Mouse (Mus musculus): ENCODE measurements around the gene Rims4. TPM values are rescaled to one million over a fixed set of nuclear protein-coding genes. Genes with fewer than 3 reads are reported as not detected.
A peak's percentile ranks its signal among the peaks of the same experiment; 100 is the strongest.

Rims4 gene
- polyA plus RNA-seq, 1 experiment from 2014 or later: 0.15 TPM

DNA sequence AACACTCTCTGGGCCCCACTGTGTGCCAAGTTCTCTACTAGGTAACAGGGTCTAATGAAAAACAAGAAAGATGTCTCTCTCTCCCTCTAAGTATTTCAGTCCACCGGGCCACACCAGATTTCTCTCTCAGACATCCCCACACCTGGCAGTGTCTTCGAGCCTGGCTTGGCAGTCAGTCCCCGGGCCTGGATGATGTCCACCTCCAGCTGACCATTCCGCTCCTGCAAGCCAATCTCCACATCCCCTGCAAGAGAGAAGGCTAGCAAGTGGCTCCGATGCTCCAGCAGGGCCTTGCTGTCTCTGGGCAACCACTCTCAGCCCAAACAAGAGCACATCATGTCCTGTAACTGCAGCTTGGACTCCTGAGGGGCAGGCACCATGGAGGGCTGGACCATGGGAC, 53.2 kb downstream of the Rims4 start:
- Histone ChIP-seq H3K4me2 (ENCODE audit: low read length) (no peak overlapping the region), H3K4me3 (ENCODE audit: control insufficient read depth in 1 of 2, insufficient read depth in 1 of 2, low read depth in 1 of 2, low read length in 2 of 2) (no peak overlapping the region), H3K9ac (ENCODE audit: low read length) (no peak overlapping the region), H3K36me3 (ENCODE audit: control insufficient read depth, insufficient read depth, low read length) (no peaks in the 10 kb centered on the region), H3K27me3 (ENCODE audit: control insufficient read depth, insufficient read depth, low read length) (peaks cover 18% of the 10 kb centered on the region), H3K9me3 (ENCODE audit: control insufficient read depth, low read length) (no peaks in the 10 kb centered on the region), H3K4me1 (ENCODE audit: control insufficient read depth in 2 of 2, insufficient read depth in 2 of 2, low read length in 2 of 2) (no peaks in the 10 kb centered on the region), H3K27ac (replicated peaks in 1 of 2; ENCODE audit: control insufficient read depth in 1 of 2, insufficient read depth in 1 of 2, low read depth in 2 of 2, low read length in 2 of 2) (no peak overlapping the region)
- 86% methylated on average over 5 of the region's 5 CpGs for WGBS
- ATAC-seq (ENCODE audit: insufficient number of reproducible peaks, insufficient read depth, low FRiP score, low read depth): no peak

DNA sequence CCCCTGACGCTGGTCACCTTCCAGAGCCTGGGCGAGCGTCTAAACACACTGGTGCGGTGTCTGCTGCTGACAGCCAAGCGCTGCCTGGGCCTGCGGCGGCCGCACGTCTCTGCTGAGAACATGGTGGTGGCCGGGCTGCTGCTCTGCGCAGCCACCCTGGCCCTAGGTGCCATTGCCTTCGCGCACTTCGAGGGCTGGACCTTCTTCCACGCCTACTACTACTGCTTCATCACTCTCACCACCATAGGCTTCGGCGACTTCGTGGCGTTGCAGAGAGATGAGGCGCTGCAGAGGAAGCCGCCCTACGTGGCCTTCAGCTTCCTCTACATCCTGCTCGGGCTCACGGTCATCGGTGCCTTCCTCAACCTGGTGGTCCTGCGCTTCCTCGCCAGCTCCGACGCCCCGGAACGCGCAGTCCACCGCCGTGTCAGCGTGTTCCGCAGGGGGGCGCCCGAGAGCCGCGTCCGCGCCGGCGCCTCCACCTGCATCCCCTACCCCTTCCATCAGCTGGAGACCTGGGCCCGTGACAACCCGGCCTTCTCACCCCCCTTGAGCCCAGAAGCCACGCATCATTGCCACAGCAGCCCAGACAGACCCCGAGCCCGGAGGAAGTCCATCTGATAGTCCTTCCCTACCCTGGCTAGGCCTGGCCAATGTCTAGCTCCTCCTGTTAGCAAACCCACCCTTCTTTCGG, 60.1 kb downstream of the Rims4 start:
- Histone ChIP-seq H3K4me1 (ENCODE audit: control insufficient read depth in 2 of 2, insufficient read depth in 2 of 2, low read length in 2 of 2) (peaks cover 0 to 5% of the 10 kb centered on the region in 2 experiments; a peak in 1 of 4 replicates), H3K4me2 (ENCODE audit: low read length) (peak overlapping the region; percentile 28; the same call in 1 of the 2 replicates), H3K9ac (ENCODE audit: low read length) (no peak overlapping the region), H3K27me3 (ENCODE audit: control insufficient read depth, insufficient read depth, low read length) (peaks cover 73% of the 10 kb centered on the region), H3K9me3 (ENCODE audit: control insufficient read depth, low read length) (no peaks in the 10 kb centered on the region), H3K36me3 (ENCODE audit: control insufficient read depth, insufficient read depth, low read length) (no peaks in the 10 kb centered on the region), H3K4me3 (ENCODE audit: control insufficient read depth in 1 of 2, insufficient read depth in 1 of 2, low read depth in 1 of 2, low read length in 2 of 2) (no peak overlapping the region), H3K27ac (replicated peaks in 1 of 2; ENCODE audit: control insufficient read depth in 1 of 2, insufficient read depth in 1 of 2, low read depth in 2 of 2, low read length in 2 of 2) (no peak overlapping the region)
- no peak for ATAC-seq (ENCODE audit: insufficient number of reproducible peaks, insufficient read depth, low FRiP score, low read depth)
- 13% methylated on average over 50 of the region's 50 CpGs for WGBS

DNA sequence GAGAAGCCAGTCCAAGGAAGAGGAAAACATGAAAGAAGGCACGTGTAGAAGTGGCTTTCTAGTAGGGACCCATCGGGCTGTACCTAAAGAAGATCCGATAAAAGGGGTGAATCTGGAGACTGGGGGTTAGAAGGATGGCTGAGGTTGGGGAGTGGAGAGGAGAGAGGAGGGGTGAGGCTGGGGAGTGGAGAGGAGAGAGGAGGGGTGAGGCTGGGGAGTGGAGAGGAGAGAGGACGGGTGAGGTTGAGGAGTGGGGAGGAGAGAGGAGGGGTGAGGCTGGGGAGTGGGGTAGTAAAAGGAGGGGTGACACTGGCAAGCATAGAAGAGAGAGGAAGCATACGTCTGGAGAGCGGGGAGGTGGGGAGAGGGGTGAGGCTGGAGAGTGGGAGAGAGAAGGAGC, 61.2 kb downstream of the Rims4 start:
- H3K27me3 ChIP-seq (ENCODE audit: control insufficient read depth, insufficient read depth, low read length): peaks cover 83% of the 10 kb centered on the region
- peak; percentile 41; the same call in 1 of the 2 replicates for ATAC-seq (ENCODE audit: insufficient number of reproducible peaks, insufficient read depth, low FRiP score, low read depth)
- peaks cover 0 to 5% of the 10 kb centered on the region in 2 experiments; a peak in 1 of 4 replicates for H3K4me1 ChIP-seq (ENCODE audit: control insufficient read depth in 2 of 2, insufficient read depth in 2 of 2, low read length in 2 of 2)
- no peaks in the 10 kb centered on the region for H3K9me3 ChIP-seq (ENCODE audit: control insufficient read depth, low read length)
- no peaks in the 10 kb centered on the region for H3K36me3 ChIP-seq (ENCODE audit: control insufficient read depth, insufficient read depth, low read length)
- 79% methylated on average over 6 of the region's 6 CpGs for WGBS
- no peak overlapping the region for H3K4me3 ChIP-seq (ENCODE audit: control insufficient read depth in 1 of 2, insufficient read depth in 1 of 2, low read depth in 1 of 2, low read length in 2 of 2)
- H3K4me2 ChIP-seq (ENCODE audit: low read length): no peak overlapping the region
- H3K9ac ChIP-seq (ENCODE audit: low read length): no peak overlapping the region
- no peak overlapping the region for H3K27ac ChIP-seq (replicated peaks in 1 of 2; ENCODE audit: control insufficient read depth in 1 of 2, insufficient read depth in 1 of 2, low read depth in 2 of 2, low read length in 2 of 2)

DNA sequence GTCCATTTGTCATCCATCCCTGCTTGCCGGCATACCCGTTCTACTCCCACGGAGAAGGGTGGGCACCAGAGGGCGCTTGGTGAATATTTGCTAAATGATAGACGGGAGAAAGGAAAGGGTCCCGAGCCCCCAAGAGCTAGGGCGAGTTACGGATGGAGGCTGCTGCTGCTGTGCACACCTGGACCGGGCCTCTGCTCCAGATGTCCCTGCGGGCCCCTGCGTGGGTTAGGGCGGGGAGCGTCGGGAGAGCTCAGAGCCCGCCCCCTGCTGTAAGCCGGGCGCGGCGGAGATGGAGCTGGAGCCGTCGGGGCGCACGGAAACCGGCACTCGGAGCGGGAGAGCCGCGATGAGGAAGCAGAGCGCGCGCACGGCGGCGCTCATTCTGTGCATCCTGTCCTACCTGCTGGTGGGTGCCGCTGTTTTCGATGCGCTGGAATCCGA, 65.0 kb downstream of the Rims4 start, which contains the start of gene Kcnk15:
Gene Kcnk15, plus strand, starts transcription at position 191 of the 441 bp plus-strand sequence.
- Histone ChIP-seq H3K4me3 (ENCODE audit: control insufficient read depth in 1 of 2, insufficient read depth in 1 of 2, low read depth in 1 of 2, low read length in 2 of 2) (peak within 1 kb of the TSS; percentile 28 to 29; a peak in 3 of 4 replicates), H3K27me3 (ENCODE audit: control insufficient read depth, insufficient read depth, low read length) (peaks cover 92% of the 10 kb centered on the region), H3K27ac (replicated peaks in 1 of 2; ENCODE audit: control insufficient read depth in 1 of 2, insufficient read depth in 1 of 2, low read depth in 2 of 2, low read length in 2 of 2) (no peak within 1 kb of the TSS), H3K4me1 (ENCODE audit: control insufficient read depth in 2 of 2, insufficient read depth in 2 of 2, low read length in 2 of 2) (peaks cover 0 to 5% of the 10 kb centered on the region in 2 experiments; a peak in 1 of 4 replicates), H3K9ac (ENCODE audit: low read length) (no peak within 1 kb of the TSS), H3K4me2 (ENCODE audit: low read length) (peak within 1 kb of the TSS; percentile 52), H3K36me3 (ENCODE audit: control insufficient read depth, insufficient read depth, low read length) (no peaks in the 10 kb centered on the region), H3K9me3 (ENCODE audit: control insufficient read depth, low read length) (no peaks in the 10 kb centered on the region)
- 1% methylated on average over 36 of the region's 38 CpGs for WGBS
- no peak for ATAC-seq (ENCODE audit: insufficient number of reproducible peaks, insufficient read depth, low FRiP score, low read depth)

DNA sequence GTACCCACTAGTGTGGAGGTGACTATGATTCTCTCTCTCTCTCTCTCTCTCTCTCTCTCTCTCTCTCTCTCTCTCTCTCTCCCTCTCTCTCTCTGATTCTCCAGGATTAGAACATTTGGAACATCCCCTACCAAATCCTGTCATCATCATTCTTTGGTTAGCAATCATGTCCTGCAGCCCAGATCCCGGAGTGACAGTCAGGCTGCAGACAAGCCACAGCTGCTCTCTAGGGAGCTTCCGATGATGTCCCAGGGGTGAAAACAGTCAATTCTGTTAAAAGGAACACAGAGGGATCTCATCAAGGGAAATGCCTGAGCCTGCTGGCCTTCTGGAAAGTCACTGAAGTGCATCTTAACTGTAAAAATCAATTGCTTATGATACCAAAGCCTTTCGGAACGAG, 76.4 kb downstream of the Rims4 start:
- no peak for ATAC-seq (ENCODE audit: insufficient number of reproducible peaks, insufficient read depth, low FRiP score, low read depth)
- Histone ChIP-seq H3K4me2 (ENCODE audit: low read length) (no peak overlapping the region), H3K36me3 (ENCODE audit: control insufficient read depth, insufficient read depth, low read length) (no peaks in the 10 kb centered on the region), H3K4me3 (ENCODE audit: control insufficient read depth in 1 of 2, insufficient read depth in 1 of 2, low read depth in 1 of 2, low read length in 2 of 2) (no peak overlapping the region), H3K27me3 (ENCODE audit: control insufficient read depth, insufficient read depth, low read length) (peaks cover 34% of the 10 kb centered on the region; the same call in 1 of the 2 replicates), H3K9ac (ENCODE audit: low read length) (no peak overlapping the region), H3K27ac (replicated peaks in 1 of 2; ENCODE audit: control insufficient read depth in 1 of 2, insufficient read depth in 1 of 2, low read depth in 2 of 2, low read length in 2 of 2) (no peak overlapping the region), H3K4me1 (ENCODE audit: control insufficient read depth in 2 of 2, insufficient read depth in 2 of 2, low read length in 2 of 2) (peaks cover 7 to 11% of the 10 kb centered on the region in 2 experiments), H3K9me3 (ENCODE audit: control insufficient read depth, low read length) (no peaks in the 10 kb centered on the region)
- 57% methylated on average over 4 of the region's 4 CpGs for WGBS

DNA sequence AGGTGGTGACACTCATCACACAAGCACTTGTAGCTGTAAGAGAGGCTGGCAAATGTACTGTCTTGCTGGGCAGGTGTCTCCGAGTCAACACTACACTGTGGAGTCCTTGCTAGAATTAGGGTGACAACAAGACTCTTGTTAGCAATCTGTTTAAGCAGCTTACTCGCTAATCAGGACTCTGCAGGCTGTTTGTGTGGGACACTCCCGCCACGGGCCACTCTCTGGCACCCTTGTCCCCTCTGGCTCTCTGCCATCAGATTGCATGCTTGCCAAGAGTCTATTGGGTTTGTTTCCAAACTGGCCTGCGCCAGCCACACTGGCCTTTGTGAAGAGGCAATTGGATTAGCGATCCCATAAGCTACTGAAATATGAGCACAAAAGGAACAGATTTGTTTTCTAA, 79.0 kb downstream of the Rims4 start:
- Histone ChIP-seq H3K4me1 (ENCODE audit: control insufficient read depth in 2 of 2, insufficient read depth in 2 of 2, low read length in 2 of 2) (peaks cover 7 to 11% of the 10 kb centered on the region in 2 experiments), H3K27me3 (ENCODE audit: control insufficient read depth, insufficient read depth, low read length) (peaks cover 37% of the 10 kb centered on the region; the same call in 1 of the 2 replicates), H3K27ac (replicated peaks in 1 of 2; ENCODE audit: control insufficient read depth in 1 of 2, insufficient read depth in 1 of 2, low read depth in 2 of 2, low read length in 2 of 2) (no peak overlapping the region), H3K4me2 (ENCODE audit: low read length) (no peak overlapping the region), H3K9ac (ENCODE audit: low read length) (peak overlapping the region; percentile 41; the same call in 1 of the 2 replicates), H3K36me3 (ENCODE audit: control insufficient read depth, insufficient read depth, low read length) (no peaks in the 10 kb centered on the region), H3K4me3 (ENCODE audit: control insufficient read depth in 1 of 2, insufficient read depth in 1 of 2, low read depth in 1 of 2, low read length in 2 of 2) (no peak overlapping the region), H3K9me3 (ENCODE audit: control insufficient read depth, low read length) (no peaks in the 10 kb centered on the region)
- 23% methylated on average over 6 of the region's 6 CpGs for WGBS
- ATAC-seq (ENCODE audit: insufficient number of reproducible peaks, insufficient read depth, low FRiP score, low read depth): peak; percentile 73

DNA sequence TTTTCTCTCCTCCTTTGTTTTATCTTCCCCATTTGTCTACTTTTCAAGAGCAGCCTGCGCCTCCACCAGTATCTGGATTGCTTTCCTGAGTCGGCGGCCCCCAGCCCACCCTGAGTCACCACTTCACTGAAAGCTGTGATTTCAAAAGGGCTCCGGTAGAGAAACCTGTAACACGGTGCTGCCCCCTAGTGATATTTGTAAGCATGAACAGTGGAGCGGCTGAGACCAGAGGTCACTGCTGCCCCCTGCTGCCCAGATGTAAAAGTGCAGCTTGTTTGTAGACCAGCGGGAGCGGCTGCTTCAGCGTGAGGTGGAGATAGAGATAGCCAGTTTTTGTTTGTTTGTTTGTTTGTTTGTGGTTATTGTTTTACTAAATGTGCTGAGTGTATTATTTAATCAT, 80.4 kb downstream of the Rims4 start:
- H3K36me3 ChIP-seq (ENCODE audit: control insufficient read depth, insufficient read depth, low read length): no peaks in the 10 kb centered on the region
- H3K4me1 ChIP-seq (ENCODE audit: control insufficient read depth in 2 of 2, insufficient read depth in 2 of 2, low read length in 2 of 2): peaks cover 7 to 11% of the 10 kb centered on the region in 2 experiments
- peaks cover 37% of the 10 kb centered on the region; the same call in 1 of the 2 replicates for H3K27me3 ChIP-seq (ENCODE audit: control insufficient read depth, insufficient read depth, low read length)
- 17% methylated on average over 9 of the region's 9 CpGs for WGBS
- no peak for ATAC-seq (ENCODE audit: insufficient number of reproducible peaks, insufficient read depth, low FRiP score, low read depth)
- H3K4me3 ChIP-seq (ENCODE audit: control insufficient read depth in 1 of 2, insufficient read depth in 1 of 2, low read depth in 1 of 2, low read length in 2 of 2): no peak overlapping the region
- no peak overlapping the region for H3K4me2 ChIP-seq (ENCODE audit: low read length)
- no peak overlapping the region for H3K9ac ChIP-seq (ENCODE audit: low read length)
- no peak overlapping the region for H3K27ac ChIP-seq (replicated peaks in 1 of 2; ENCODE audit: control insufficient read depth in 1 of 2, insufficient read depth in 1 of 2, low read depth in 2 of 2, low read length in 2 of 2)
- H3K9me3 ChIP-seq (ENCODE audit: control insufficient read depth, low read length): no peaks in the 10 kb centered on the region

All from heart, embryonic 14.5 days (tissue).